ENCODE assay signal across 22 mouse cellular contexts in genomic region chr1:59927131-59927680, GRCm38 (mm10). TPM values are rescaled to one million over a fixed set of nuclear protein-coding genes. Genes with fewer than 3 reads are reported as not detected.
DNase-seq lines count a peak whose midpoint lies in the region; ATAC-seq and TF ChIP-seq lines count a peak whose summit lies in the region.
"Had no signal": no experiment of that assay in that cellular context is flagged by ENCODE, and none has a peak within 500 bp of the region (broad histone marks: within the 10 kb centered on the region; RNA-seq: fewer than 3 reads in every experiment).

No protein-coding gene starts in this region.

- whole genome bisulfite sequencing in cerebellum, adult 2 months = 34% methylated on average over 2 of the region's 2 CpGs

- TF ChIP-seq POLR2A in cerebellum, adult 2 months (IDR thresholded peaks at IDR 0.05; ENCODE audit: borderline replicate concordance, insufficient read depth, low read length) = no peak

- peak overlapping the region; percentile 99 for H3K27ac ChIP-seq in cerebellum, adult 2 months (ENCODE audit: insufficient read depth, low read length)
- H3K27ac ChIP-seq: embryonic facial prominence, embryonic 12.5 days; gastrocnemius, adult 2 months; heart, embryonic 13.5 days; kidney, embryonic 15.5 days; liver, embryonic 14.5 days had no signal

- H3K4me1 ChIP-seq in cerebellum, adult 2 months (ENCODE audit: control insufficient read depth, insufficient read depth, low read length) = peaks cover 13% of the 10 kb centered on the region
- H3K4me1 ChIP-seq: embryonic facial prominence, embryonic 12.5 days had no signal

- no peak for TF ChIP-seq CTCF in cerebellum, adult 2 months (IDR thresholded peaks at IDR 0.05; ENCODE audit: borderline replicate concordance, insufficient read depth, low read depth, low read length)

- H3K4me3 ChIP-seq in cerebellum, adult 2 months (replicated peaks; ENCODE audit: insufficient read depth, low read depth, low read length) = no peak overlapping the region
- H3K4me3 ChIP-seq: embryonic facial prominence, embryonic 12.5 days; gastrocnemius, adult 2 months; heart, embryonic 13.5 days; kidney, embryonic 15.5 days had no signal

- ATAC-seq in frontal cortex, adult (ENCODE audit: low TSS enrichment) = peak; percentile 14; the same call in 1 of the 2 replicates
- ATAC-seq: forebrain, embryonic 14.5 days had no signal

- DNase-seq in frontal cortex, adult 2 months (ENCODE audit: extremely low spot score in 1 of 2, low spot score in 1 of 2) = no peak
- DNase-seq in brain, adult 2 months (ENCODE audit: low read depth, low spot score) = peak; percentile 86
- peak; percentile 63 to 84 for DNase-seq in cerebellum, adult 2 months
- peak; percentile 33 to 55 for DNase-seq in cerebellum, postnatal 36 days
- no peak for DNase-seq in gastrocnemius, postnatal 4 days (ENCODE audit: low spot score in 2 of 2)
- no peak for DNase-seq in lung, adult 18-20 months
- DNase-seq: adrenal gland, postnatal 10 days; embryo, embryonic 11 days; gastrocnemius, adult 2 months; gastrocnemius, postnatal 36 days; kidney, adult 11 months; kidney, postnatal 25 days; liver; lung, embryonic 14.5 days; right cerebral cortex, postnatal 25 days; thymus, postnatal 25 days had no signal

- H3K27me3 ChIP-seq in cerebellum, adult 2 months (ENCODE audit: control insufficient read depth, insufficient read depth, low read length) = no peaks in the 10 kb centered on the region
- H3K27me3 ChIP-seq: embryonic facial prominence, embryonic 12.5 days; heart, embryonic 13.5 days; kidney, embryonic 15.5 days had no signal

RNA-seq across cellular contexts. Expression of gene Fam117b, which starts 14.4 kb away (rescaled TPM):
- 27.2 and 28.2 TPM in 2 replicates for polyA plus RNA-seq in frontal cortex, adult 2 months (2012; rRNA removed)
- polyA plus RNA-seq in cerebellum, adult 2 months (2012; rRNA removed) = 27.8 and 27.9 TPM in 2 replicates
- 10 to 100 TPM in 1 of 2 experiments, 1 to 10 TPM in 1; 9.8 to 10.6 TPM for total RNA-seq in gastrocnemius, postnatal 4 days (2021)

Comparison
In these comparisons a context has a peak if more than half of its experiments do, and no peak if none do; other contexts are left out.
1. DNase-seq: peak in brain, adult 2 months (single experiment), cerebellum, adult 2 months (2 of 2) and cerebellum, postnatal 36 days (2 of 2); none in frontal cortex, adult 2 months (0 of 2), gastrocnemius, postnatal 4 days (0 of 2) and lung, adult 18-20 months (0 of 2).